Comparison of ENCODE assay signal across 22 mouse cellular contexts in genomic region chr3:126572915-126573314, GRCm38 (mm10). TPM values are rescaled to one million over a fixed set of nuclear protein-coding genes. Genes with fewer than 3 reads are reported as not detected.
A peak's percentile ranks its signal among the peaks of the same experiment; 100 is the strongest.
DNase-seq lines count a peak whose midpoint lies in the region; ATAC-seq and TF ChIP-seq lines count a peak whose summit lies in the region.
"Had no signal": no experiment of that assay in that cellular context is flagged by ENCODE, and none has a peak within 500 bp of the region (broad histone marks: within the 10 kb centered on the region; RNA-seq: fewer than 3 reads in every experiment).

No protein-coding gene starts in this region.

- no peak for TF ChIP-seq POLR2A in kidney, adult 2 months (IDR thresholded peaks at IDR 0.05; ENCODE audit: low read depth, low read length)
- no peak for TF ChIP-seq POLR2A in thymus, adult 2 months (IDR thresholded peaks at IDR 0.05; ENCODE audit: control insufficient read depth, extremely low read depth, insufficient read depth, low read length, poor library complexity)

- 54% methylated on average over 5 of the region's 5 CpGs for WGBS in kidney, adult 2 months
- WGBS in thymus, adult 2 months = 19% methylated on average over 5 of the region's 5 CpGs
- 81% methylated on average over 5 of the region's 5 CpGs for WGBS in heart, embryonic 10.5 days

- peak; percentile 59 for ATAC-seq in CD4-positive, CD25-positive, alpha-beta regulatory T cell, adult 4 months
- ATAC-seq in common myeloid progenitor, adult 5-6 weeks (replicated peaks; ENCODE audit: low read depth, poor library complexity, severe bottlenecking) = 0 out of 2 replicates have a peak, but pooled peaks have one; percentile 17
- ATAC-seq: forebrain, embryonic 14.5 days; forebrain, embryonic 16.5 days had no signal

- H3K27me3 ChIP-seq in kidney, adult 2 months (replicated peaks; ENCODE audit: control insufficient read depth, insufficient read depth, low read length) = no peaks in the 10 kb centered on the region
- no peaks in the 10 kb centered on the region for H3K27me3 ChIP-seq in thymus, adult 2 months (ENCODE audit: control insufficient read depth, insufficient read depth, low read length)
- no peaks in the 10 kb centered on the region for H3K27me3 ChIP-seq in heart, embryonic 10.5 days (ENCODE audit: insufficient read depth, poor library complexity, severe bottlenecking)
- H3K27me3 ChIP-seq: embryonic facial prominence, embryonic 12.5 days; forebrain, embryonic 12.5 days had no signal

- no peak overlapping the region for H3K27ac ChIP-seq in kidney, adult 2 months (ENCODE audit: insufficient read depth, low read depth, low read length)
- H3K27ac ChIP-seq in thymus, adult 2 months (ENCODE audit: control insufficient read depth, insufficient read depth, low read length) = no peak overlapping the region
- H3K27ac ChIP-seq in heart, embryonic 10.5 days = no peak overlapping the region
- H3K27ac ChIP-seq: embryonic facial prominence, embryonic 10.5 days; embryonic facial prominence, embryonic 12.5 days; forebrain, embryonic 12.5 days had no signal

- no peak overlapping the region for H3K4me3 ChIP-seq in kidney, adult 2 months (ENCODE audit: insufficient read depth, low read depth, low read length)
- no peak overlapping the region for H3K4me3 ChIP-seq in thymus, adult 2 months (ENCODE audit: control insufficient read depth, insufficient read depth, low read length)
- H3K4me3 ChIP-seq in heart, embryonic 10.5 days = no peak overlapping the region
- H3K4me3 ChIP-seq: embryonic facial prominence, embryonic 10.5 days; embryonic facial prominence, embryonic 12.5 days; forebrain, embryonic 12.5 days had no signal

- no peak for TF ChIP-seq CTCF in kidney, adult 2 months (conservative IDR thresholded peaks at IDR 0.05; ENCODE audit: insufficient read depth, insufficient read length, low read depth, low read length)
- TF ChIP-seq CTCF in thymus, adult 2 months (IDR thresholded peaks at IDR 0.05; ENCODE audit: borderline replicate concordance, control insufficient read depth, extremely low read depth, insufficient read depth, low read length, poor library complexity) = no peak

- no peaks in the 10 kb centered on the region for H3K36me3 ChIP-seq in kidney, adult 2 months (ENCODE audit: control insufficient read depth, insufficient read depth, low read length)
- H3K36me3 ChIP-seq in thymus, adult 2 months (ENCODE audit: control insufficient read depth, insufficient read depth, low read length) = no peaks in the 10 kb centered on the region
- no peaks in the 10 kb centered on the region for H3K36me3 ChIP-seq in heart, embryonic 10.5 days
- H3K36me3 ChIP-seq: embryonic facial prominence, embryonic 10.5 days; embryonic facial prominence, embryonic 12.5 days; forebrain, embryonic 12.5 days had no signal

- H3K9me3 ChIP-seq in heart, embryonic 10.5 days = no peaks in the 10 kb centered on the region
- H3K9me3 ChIP-seq: embryonic facial prominence, embryonic 10.5 days; embryonic facial prominence, embryonic 12.5 days; forebrain, embryonic 12.5 days had no signal

- peak; percentile 6 for DNase-seq in CD4-positive helper T cell, adult 2 months (ENCODE audit: low read depth, low spot score)
- peak; percentile 28 for DNase-seq in induced T-regulatory cell, adult 2 months (ENCODE audit: low read depth)
- no peak for DNase-seq in gastrocnemius, postnatal 4 days (ENCODE audit: low spot score in 2 of 2)
- no peak for DNase-seq in kidney, adult 2 months
- no peak for DNase-seq in thymus, adult 2 months
- DNase-seq in heart, embryonic 10.5 days (ENCODE audit: low spot score) = no peak
- DNase-seq: adrenal gland, postnatal 10 days; adrenal gland, postnatal 25 days; B cell, adult 2 months; cerebellum, adult 11 months; cerebellum, adult 18-20 months; cerebellum, adult 8-10 months; cerebellum, adult 9-11 months; cerebellum, postnatal 14 days; cerebellum, postnatal 36 days had no signal

- no peaks in the 10 kb centered on the region for H3K4me1 ChIP-seq in kidney, adult 2 months (ENCODE audit: control insufficient read depth, insufficient read depth, low read length)
- no peaks in the 10 kb centered on the region for H3K4me1 ChIP-seq in thymus, adult 2 months (replicated peaks; ENCODE audit: control insufficient read depth, insufficient read depth, low read length)
- no peaks in the 10 kb centered on the region for H3K4me1 ChIP-seq in heart, embryonic 10.5 days
- H3K4me1 ChIP-seq: embryonic facial prominence, embryonic 10.5 days; embryonic facial prominence, embryonic 12.5 days; forebrain, embryonic 12.5 days had no signal

RNA-seq across cellular contexts. Expression of gene Camk2d, which starts 23.2 kb away (rescaled TPM):
- polyA plus RNA-seq in CD4-positive, CD25-positive, alpha-beta regulatory T cell, adult 4 months (2017; shearing (Covaris generic)) = 10 to 100 TPM; 62.2 to 75.6 TPM
- 16.1 and 31.6 TPM in 2 replicates for total RNA-seq in common myeloid progenitor, adult 5-6 weeks (2017)
- total RNA-seq in gastrocnemius, postnatal 4 days (2021) = 100 to 1,000 TPM in 1 of 2 experiments, 10 to 100 TPM in 1; 98.9 to 104 TPM
- 31.2 and 37.9 TPM in 2 replicates for polyA plus RNA-seq in kidney, adult 2 months (2012; rRNA removed)
- polyA plus RNA-seq in thymus, adult 2 months (2012; rRNA removed) = 40.1 and 41.5 TPM in 2 replicates
- 58.0 and 93.6 TPM in 2 replicates for polyA plus RNA-seq in heart, embryonic 10.5 days (2016; fragmentation: Nextera tagmentation; extraction: Ambion mirVana)

Comparison
In these comparisons a context has a peak if more than half of its experiments do, and no peak if none do; other contexts are left out.
1. DNase-seq: peak in CD4-positive helper T cell, adult 2 months (single experiment) and induced T-regulatory cell, adult 2 months (single experiment); none in gastrocnemius, postnatal 4 days (0 of 2), kidney, adult 2 months (single experiment), thymus, adult 2 months (single experiment) and heart, embryonic 10.5 days (single experiment).